Mouse (Mus musculus) embryonic facial prominence, embryonic 13.5 days (tissue): ENCODE data around the gene Aldh2. TPM values are rescaled to one million over a fixed set of nuclear protein-coding genes. Genes with fewer than 3 reads are reported as not detected.
"Not testable (repeated sequence)": the region's sequence is repeated elsewhere in the genome, so short reads cannot be mapped to it uniquely, and the experiment has no call there.

ENCODE experiments used
- ATAC-seq: fragments of 200-750 bp; cut with Nextera tagmentation; 2 replicates; pipeline ENCODE4 v1.8.0; 2017; ENCODE audit warnings: low read depth; ENCODE audit not compliant: insufficient number of reproducible peaks, insufficient read depth, low FRiP score, low TSS enrichment
- H3K27ac ChIP-seq: fragments of 300-500 bp; sonication (generic); 2 replicates; pipeline ENCODE4 v1.5.1; 2015; ENCODE audit warnings: moderate library complexity, mild to moderate bottlenecking, inconsistent platforms
- H3K27me3 ChIP-seq: fragments of 300-500 bp; sonication (generic); 2 replicates; pipeline ENCODE4 v1.6.1; 2015; ENCODE audit warnings: mild to moderate bottlenecking, inconsistent platforms
- H3K36me3 ChIP-seq: fragments of 300-500 bp; sonication (generic); 2 replicates; pipeline ENCODE4 v1.6.1; 2015; ENCODE audit warnings: mild to moderate bottlenecking, inconsistent platforms
- H3K4me1 ChIP-seq: fragments of 300-500 bp; sonication (generic); 2 replicates; pipeline ENCODE4 v1.6.1; 2015; ENCODE audit warnings: inconsistent platforms
- H3K4me2 ChIP-seq: fragments of 300-500 bp; sonication (generic); 2 replicates; pipeline ENCODE4 v1.6.1; 2015; ENCODE audit warnings: moderate library complexity, mild to moderate bottlenecking, inconsistent platforms
- H3K4me3 ChIP-seq: fragments of 300-500 bp; sonication (generic); 2 replicates; pipeline ENCODE4 v1.5.1; 2015; ENCODE audit warnings: mild to moderate bottlenecking, inconsistent platforms
- H3K9ac ChIP-seq: fragments of 300-500 bp; sonication (generic); 2 replicates; pipeline ENCODE4 v1.6.1; 2015; ENCODE audit warnings: mild to moderate bottlenecking, inconsistent platforms
- H3K9me3 ChIP-seq: fragments of 300-500 bp; sonication (generic); 2 replicates; pipeline ENCODE4 v1.6.1; 2016; ENCODE audit warnings: inconsistent platforms
- WGBS: fragments of 180-500 bp; shearing (Covaris S2); methylation state at CpG from one replicate; pipeline ENCODE4 v1.1.7; 2015; ENCODE audit warnings: mixed read lengths; 5-methylcytosine and 5-hydroxymethylcytosine counted together
- polyA plus RNA-seq: library from polyadenylated mRNA; unstranded; fragments of >200 nt; fragmentation: Nextera tagmentation; extraction: Ambion mirVana; gene quantifications from 2 replicates; pipeline ENCODE4 v1.2.1, GENCODE M21; 2015

The Aldh2 gene
- polyA plus RNA-seq, result 259 and 281 TPM in 2 replicates

- H3K4me1 ChIP-seq, result peaks cover 26% of the 10 kb centered on the region
- H3K9ac ChIP-seq, result peak within 1 kb of the TSS; percentile 78
- H3K9me3 ChIP-seq, result no peaks in the 10 kb centered on the region
- peak within 1 kb of the TSS; percentile 75 for H3K4me2 ChIP-seq
- H3K36me3 ChIP-seq, result 0 out of 2 replicates have a peak, but pooled peaks cover 6% of the 10 kb centered on the region
- 2% methylated on average over 47 of the region's 47 CpGs for WGBS
- H3K27ac ChIP-seq, result peak within 1 kb of the TSS; percentile 89
- peak within 1 kb of the TSS; percentile 76 for H3K4me3 ChIP-seq
- ATAC-seq, result peak; percentile 85
- no peaks in the 10 kb centered on the region for H3K27me3 ChIP-seq
Observed at GRCm38 (mm10) chr5:121593451-121594401, at the start of gene Aldh2. Gene Aldh2, minus strand, starts transcription at chr5:121593824.

- ATAC-seq, result no peak
- Histone ChIP-seq H3K36me3 (no peaks in the 10 kb centered on the region), H3K4me3 (no peak overlapping the region), H3K9ac (no peak overlapping the region), H3K27ac (no peak overlapping the region), H3K4me2 (no peak overlapping the region), H3K9me3 (no peaks in the 10 kb centered on the region), H3K27me3 (no peaks in the 10 kb centered on the region), H3K4me1 (no peaks in the 10 kb centered on the region)
- WGBS, result 86% methylated on average over 9 of the region's 9 CpGs
Observed at GRCm38 (mm10) chr5:121639601-121640000, 46.0 kb upstream of the Aldh2 start.

GRCm38 (mm10) chr5:121637296-121637695, 43.7 kb upstream of the Aldh2 start:
- WGBS, result 77% methylated on average over 6 of the region's 6 CpGs
- Histone ChIP-seq H3K36me3 (no peaks in the 10 kb centered on the region), H3K9ac (no peak overlapping the region), H3K9me3 (no peaks in the 10 kb centered on the region), H3K4me1 (no peaks in the 10 kb centered on the region), H3K4me2 (no peak overlapping the region), H3K4me3 (no peak overlapping the region), H3K27ac (no peak overlapping the region), H3K27me3 (no peaks in the 10 kb centered on the region)
- ATAC-seq, result no peak

- no peak overlapping the region for H3K4me3 ChIP-seq
Observed at GRCm38 (mm10) chr5:121634668-121635067, 41.0 kb upstream of the Aldh2 start.

GRCm38 (mm10) chr5:121632804-121633203, 39.2 kb upstream of the Aldh2 start:
- H3K9ac ChIP-seq, result no peak overlapping the region; the same call in 1 of the 2 replicates
- no peaks in the 10 kb centered on the region for H3K4me1 ChIP-seq
- H3K27me3 ChIP-seq, result no peaks in the 10 kb centered on the region
- no peak overlapping the region; the same call in 1 of the 2 replicates for H3K27ac ChIP-seq
- 40% methylated on average over 3 of the region's 3 CpGs for WGBS
- H3K9me3 ChIP-seq, result no peaks in the 10 kb centered on the region
- no peak for ATAC-seq
- H3K36me3 ChIP-seq, result no peaks in the 10 kb centered on the region
- H3K4me3 ChIP-seq, result no peak overlapping the region
- H3K4me2 ChIP-seq, result no peak overlapping the region

More at GRCm38 (mm10) chr5:121634668-121635067, 41.0 kb upstream of the Aldh2 start:
- WGBS, result 85% methylated on average over 5 of the region's 5 CpGs
- H3K36me3 ChIP-seq, result no peaks in the 10 kb centered on the region
- H3K4me2 ChIP-seq, result no peak overlapping the region
- ATAC-seq, result no peak
- no peaks in the 10 kb centered on the region for H3K27me3 ChIP-seq
- H3K27ac ChIP-seq, result no peak overlapping the region
- no peak overlapping the region for H3K9ac ChIP-seq
- no peaks in the 10 kb centered on the region for H3K9me3 ChIP-seq
- H3K4me1 ChIP-seq, result no peaks in the 10 kb centered on the region

- not testable (repeated sequence) for H3K4me2 ChIP-seq, ATAC-seq, H3K27me3 ChIP-seq, H3K4me1 ChIP-seq, H3K4me3 ChIP-seq, H3K9ac ChIP-seq, H3K27ac ChIP-seq, H3K36me3 ChIP-seq, H3K9me3 ChIP-seq
- 65% methylated on average over 8 of the region's 9 CpGs for WGBS
Observed at GRCm38 (mm10) chr5:121631106-121631647, 37.6 kb upstream of the Aldh2 start.

- Histone ChIP-seq H3K9me3 (no peaks in the 10 kb centered on the region), H3K4me2 (no peak overlapping the region), H3K36me3 (no peaks in the 10 kb centered on the region), H3K27ac (no peak overlapping the region), H3K4me3 (no peak overlapping the region), H3K27me3 (no peaks in the 10 kb centered on the region), H3K4me1 (no peaks in the 10 kb centered on the region), H3K9ac (no peak overlapping the region)
- WGBS, result 0% methylated on average over 1 of the region's 1 CpGs
- no peak for ATAC-seq
Observed at GRCm38 (mm10) chr5:121627871-121628270, 34.2 kb upstream of the Aldh2 start.

- no peak overlapping the region for H3K4me2 ChIP-seq
- peaks cover 7% of the 10 kb centered on the region for H3K4me1 ChIP-seq
- H3K27me3 ChIP-seq, result no peaks in the 10 kb centered on the region
- no peaks in the 10 kb centered on the region for H3K9me3 ChIP-seq
- H3K36me3 ChIP-seq, result 0 out of 2 replicates have a peak, but pooled peaks cover 3% of the 10 kb centered on the region
- H3K4me3 ChIP-seq, result no peak overlapping the region
- H3K27ac ChIP-seq, result no peak overlapping the region
- ATAC-seq, result no peak
- WGBS, result 83% methylated on average over 3 of the region's 3 CpGs
- no peak overlapping the region for H3K9ac ChIP-seq
Observed at GRCm38 (mm10) chr5:121623241-121623640, 29.6 kb upstream of the Aldh2 start.

- Histone ChIP-seq H3K9ac (no peak overlapping the region), H3K9me3 (no peaks in the 10 kb centered on the region), H3K4me2 (no peak overlapping the region), H3K4me3 (no peak overlapping the region), H3K4me1 (peaks cover 7% of the 10 kb centered on the region), H3K27me3 (no peaks in the 10 kb centered on the region), H3K36me3 (0 out of 2 replicates have a peak, but pooled peaks cover 3% of the 10 kb centered on the region), H3K27ac (no peak overlapping the region)
- ATAC-seq, result no peak
- 90% methylated on average over 5 of the region's 5 CpGs for WGBS
Observed at GRCm38 (mm10) chr5:121621102-121621501, 27.5 kb upstream of the Aldh2 start.

GRCm38 (mm10) chr5:121618592-121619513, 25.2 kb upstream of the Aldh2 start, which contains the start of gene Acad12:
Gene Acad12, minus strand, starts transcription at chr5:121618938.
- peak; percentile 53 for ATAC-seq
- H3K9me3 ChIP-seq, result no peaks in the 10 kb centered on the region
- H3K27me3 ChIP-seq, result no peaks in the 10 kb centered on the region
- H3K27ac ChIP-seq, result peak within 1 kb of the TSS; percentile 58
- 0 out of 2 replicates have a peak, but pooled peaks cover 3% of the 10 kb centered on the region for H3K36me3 ChIP-seq
- under 1% methylated on average over 57 of the region's 58 CpGs for WGBS
- peak within 1 kb of the TSS; percentile 72 for H3K4me3 ChIP-seq
- H3K4me2 ChIP-seq, result peak within 1 kb of the TSS; percentile 72
- H3K4me1 ChIP-seq, result peaks cover 7% of the 10 kb centered on the region
- H3K9ac ChIP-seq, result peak within 1 kb of the TSS; percentile 85

- not testable (repeated sequence) for ATAC-seq, H3K27me3 ChIP-seq, H3K9me3 ChIP-seq, H3K36me3 ChIP-seq, H3K4me2 ChIP-seq, H3K9ac ChIP-seq, H3K27ac ChIP-seq, H3K4me3 ChIP-seq, H3K4me1 ChIP-seq
- 83% methylated on average over 3 of the region's 3 CpGs for WGBS
Observed at GRCm38 (mm10) chr5:121614921-121615320, 21.3 kb upstream of the Aldh2 start.
